Mouse (Mus musculus) heart, postnatal 36 days (tissue): Measurements from ENCODE around the gene Csnk1e. TPM values are rescaled to one million over a fixed set of nuclear protein-coding genes. Genes with fewer than 3 reads are reported as not detected.

Experiments
- DNase-seq, 2 experiments: peaks; one replicate each; pipeline ENCODE4 v3.0.0; 2021 to 2022
- intact Hi-C: fragments of 180-260 bp; cut with DNase I; formaldehyde crosslinking; loops from one replicate; pipeline ENCODE4 v1.15.1; 2025
- total RNA-seq, 2 experiments: library from RNA; stranded (reverse); gene quantifications; 2 replicates each; pipeline ENCODE4 v1.2.3; 2021

The Csnk1e gene
- total RNA-seq, 2 experiments from 2014 or later, result 55.8 to 60.5 TPM

DNA sequence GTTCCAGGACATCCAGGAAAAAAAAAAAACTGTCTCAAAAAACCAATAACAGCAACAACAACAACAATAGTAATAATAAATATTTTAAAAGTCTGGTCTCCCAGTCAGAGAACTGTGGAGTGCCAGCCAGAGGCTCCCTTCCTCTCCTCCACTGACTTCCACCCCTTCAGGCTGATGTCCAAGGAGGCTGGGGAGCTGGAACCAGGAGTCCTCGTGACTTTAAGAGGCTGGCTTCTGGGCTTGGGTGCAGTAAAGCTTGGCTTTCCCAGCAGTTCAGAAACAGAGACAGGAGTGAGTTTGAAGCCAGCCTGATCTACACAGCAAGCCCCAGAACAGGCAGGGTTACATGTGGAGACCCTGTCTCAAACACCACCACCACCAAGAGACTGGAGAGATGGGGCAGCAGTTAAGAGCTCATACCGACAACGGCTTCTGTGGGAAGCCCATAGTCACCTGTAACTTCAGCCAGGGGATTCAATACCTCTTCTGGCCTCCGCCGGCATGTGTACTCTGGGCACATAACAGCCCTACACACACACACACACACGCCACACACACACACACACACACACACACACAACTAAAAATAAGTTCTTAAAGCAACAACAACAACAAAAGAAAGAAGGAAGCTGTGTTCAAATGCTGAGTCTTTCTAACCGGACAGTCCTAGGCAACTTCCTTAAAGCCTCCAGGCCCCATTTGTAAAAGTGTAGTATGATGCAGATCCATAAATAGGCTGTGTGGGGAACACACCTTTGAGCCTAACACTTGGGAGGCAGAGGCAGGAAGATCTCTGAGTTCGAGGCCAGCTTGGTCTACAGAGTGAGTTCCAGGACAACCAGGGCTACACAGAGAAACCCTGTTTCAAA is 9.3 kb downstream of the Csnk1e start:
- intact Hi-C loops, result no loop called here
- no peak for DNase-seq

DNA sequence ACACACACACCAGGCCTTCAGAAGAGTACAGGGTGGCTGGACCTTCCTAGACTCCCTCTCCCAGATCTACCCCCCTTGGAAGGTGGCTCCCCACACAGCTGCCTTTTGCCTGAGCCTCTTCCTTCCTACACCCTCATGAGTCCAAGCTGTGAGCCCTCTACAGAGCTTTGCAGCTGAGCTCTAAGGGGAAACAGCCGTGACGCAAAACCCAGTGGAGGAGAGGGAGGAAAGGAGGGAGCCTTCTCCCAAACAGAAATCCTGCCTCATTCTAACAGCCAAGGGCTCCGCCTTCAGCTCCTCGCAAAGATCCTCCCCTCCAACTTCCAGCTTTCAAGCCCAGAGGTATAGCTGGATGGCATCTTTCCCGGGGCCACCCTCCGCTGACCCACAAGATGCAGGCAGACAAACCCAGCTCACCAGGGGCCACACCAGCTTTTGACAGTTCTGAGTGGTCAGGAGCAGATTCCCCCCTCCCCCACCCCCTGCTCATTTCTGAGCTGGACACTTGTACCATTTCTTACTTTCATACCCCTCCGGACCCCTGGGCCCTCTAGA is 11.4 kb downstream of the Csnk1e start:
- no peak for DNase-seq
- intact Hi-C loops, result loop anchor here (5.0 kb wide), 1 partner anchor 62 kb away; no protein-coding TSS in a partner anchor

DNA sequence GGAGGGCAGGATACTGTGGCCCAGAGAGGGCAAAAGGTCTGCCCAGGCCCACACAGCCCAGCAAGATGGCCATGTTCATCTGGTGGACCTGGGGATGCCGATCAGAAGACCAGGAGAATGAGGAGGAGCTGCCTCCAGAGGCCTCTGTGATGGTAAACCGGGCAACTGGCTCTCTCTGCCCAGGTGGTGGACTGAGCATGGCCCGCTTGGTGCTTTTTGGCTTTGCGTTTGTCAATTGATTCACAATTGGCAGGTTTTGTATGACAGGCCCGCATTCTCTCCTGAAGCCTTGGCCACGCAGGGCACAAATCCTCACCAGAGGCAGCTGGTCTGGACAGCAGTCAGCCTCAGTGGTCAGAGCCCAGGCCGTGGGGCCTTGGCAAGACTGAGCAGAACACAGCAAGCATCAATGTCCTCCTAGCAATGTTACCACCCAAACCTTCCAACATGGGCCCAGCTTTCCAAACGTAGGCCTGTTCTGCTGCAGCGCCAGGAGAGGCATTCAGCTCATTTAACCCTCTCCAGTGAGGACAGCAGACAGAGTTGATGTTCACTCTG is 12.3 kb downstream of the Csnk1e start:
- intact Hi-C loops, result loop anchor here (1.0 to 5.0 kb wide), 2 partner anchors 40 to 61 kb away; partner anchors contain the start of gene Tmem184b
- no peak for DNase-seq

DNA sequence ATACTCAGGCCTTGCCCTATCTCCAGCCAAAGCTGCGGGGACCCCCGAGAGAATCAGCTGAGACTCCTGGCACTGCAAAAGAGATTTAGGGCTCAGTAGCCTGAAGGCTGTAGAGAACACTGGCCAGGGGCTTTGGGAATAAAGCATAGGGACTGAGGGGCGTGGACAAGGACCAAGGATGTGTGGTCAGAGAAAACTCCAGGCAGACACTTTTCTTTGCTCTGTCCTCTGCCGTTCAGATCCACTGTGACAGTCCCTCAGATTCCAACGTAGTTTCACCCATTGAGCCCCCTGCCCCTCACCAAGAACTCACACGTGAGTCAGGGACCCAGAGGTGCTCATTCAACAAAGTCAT is 13.1 kb downstream of the Csnk1e start:
- DNase-seq, result no peak
- intact Hi-C loops, result loop anchor here (1.0 to 5.0 kb wide), 2 partner anchors 39 to 60 kb away; partner anchors contain the start of gene Tmem184b

DNA sequence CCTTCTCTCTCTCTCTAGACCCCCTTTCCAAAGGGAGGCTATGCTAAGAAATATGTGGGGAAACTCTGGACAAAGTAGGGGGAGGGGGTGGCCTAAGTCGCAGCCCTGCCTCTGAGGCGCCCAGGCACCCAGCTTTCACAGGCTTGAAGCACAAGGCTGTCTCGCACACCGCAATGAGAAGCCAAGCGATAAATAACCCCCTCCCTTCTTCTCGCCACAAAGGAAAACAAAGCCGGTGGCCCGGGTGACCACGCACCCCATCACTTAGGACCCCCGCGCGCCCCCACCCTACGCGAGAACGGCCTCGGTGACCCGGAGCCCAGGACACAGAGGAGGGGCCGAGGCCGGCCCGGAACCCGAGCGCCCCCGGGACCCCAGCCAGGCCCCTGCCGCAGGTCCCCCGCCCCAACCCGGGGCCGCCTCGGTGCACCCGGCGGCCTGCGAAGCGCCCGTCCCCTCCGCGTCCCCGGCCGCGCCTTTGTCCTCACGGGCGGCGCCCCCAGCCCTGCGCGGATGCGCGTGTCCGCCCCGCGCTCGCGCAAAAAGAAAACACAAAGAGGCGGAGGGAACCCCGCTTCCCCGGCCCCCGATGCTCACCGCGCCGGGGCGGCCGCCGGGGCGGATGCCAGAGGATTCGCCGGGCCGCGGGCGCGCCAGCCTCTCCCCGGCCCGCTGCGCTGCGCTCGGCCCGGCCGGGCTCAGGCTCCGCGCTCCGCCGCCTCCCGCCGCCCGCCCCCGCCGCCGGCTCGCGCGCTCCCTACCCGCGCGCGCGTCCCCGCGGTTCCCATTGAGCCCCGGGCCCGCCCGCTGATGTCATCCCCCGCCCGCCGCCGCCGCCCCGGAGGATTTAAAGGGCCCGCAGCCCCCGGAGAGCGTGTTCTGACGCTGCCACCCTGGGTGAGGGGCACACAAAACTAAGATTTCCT is 13.8 kb downstream of the Csnk1e start:
- DNase-seq, result peak; percentile 88 to 90
- intact Hi-C loops, result loop anchor here (1.0 to 5.0 kb wide), 2 partner anchors 38 to 59 kb away; partner anchors contain the start of gene Tmem184b

DNA sequence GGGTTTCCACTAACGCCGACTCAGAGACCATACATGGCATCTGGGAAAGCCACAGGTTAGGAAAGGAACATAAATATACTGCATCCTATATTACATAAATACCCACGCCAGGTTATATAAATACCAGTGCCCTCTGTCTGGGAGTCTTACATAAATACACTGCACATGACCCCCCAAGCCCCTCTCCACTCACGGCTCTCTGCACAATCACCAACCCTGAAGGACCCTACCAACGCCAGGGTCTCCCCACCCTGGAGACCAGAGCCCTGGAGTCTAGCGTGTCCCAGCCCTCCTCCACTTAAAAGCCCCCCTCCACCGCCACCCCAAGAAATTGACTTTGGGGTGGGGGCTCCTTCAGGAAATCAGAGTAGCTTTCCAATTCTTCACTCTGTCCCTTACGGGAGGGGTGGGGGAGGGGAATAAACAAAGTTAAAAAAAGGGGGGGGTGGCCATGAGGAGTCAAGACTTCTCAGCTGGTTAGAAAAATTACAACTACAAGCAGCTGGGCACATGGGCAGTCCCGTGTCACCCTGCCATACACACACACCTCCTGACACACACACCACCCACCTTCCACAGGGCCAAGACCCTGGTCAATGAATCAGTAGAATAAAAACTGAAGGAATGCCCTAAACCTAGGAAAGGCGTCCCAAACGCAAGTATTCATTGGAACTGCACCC is 14.6 kb downstream of the Csnk1e start:
- intact Hi-C loops, result loop anchor here (5.0 kb wide), 1 partner anchor 58 kb away; no protein-coding TSS in a partner anchor
- no peak for DNase-seq

DNA sequence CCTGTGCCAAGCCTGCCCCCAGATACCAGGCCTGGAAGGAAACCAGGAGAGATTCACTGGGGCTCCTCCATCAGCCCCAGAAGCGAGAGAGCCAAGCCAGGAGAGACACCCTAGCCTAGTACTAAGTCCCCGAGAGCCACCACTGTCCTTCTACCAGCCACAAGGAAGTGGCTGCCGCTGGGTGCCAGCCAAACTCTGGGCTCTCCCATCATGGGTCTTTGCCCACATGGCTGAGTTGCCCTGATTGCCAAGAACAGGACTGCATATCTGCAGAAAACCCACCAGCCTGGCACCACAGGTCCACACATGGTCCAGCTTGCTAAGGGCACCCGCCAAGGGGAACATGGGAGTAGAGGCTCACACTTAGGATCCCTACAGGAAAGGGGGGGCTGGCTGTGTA is 15.1 kb downstream of the Csnk1e start:
- intact Hi-C loops, result loop anchor here (5.0 kb wide), 1 partner anchor 58 kb away; no protein-coding TSS in a partner anchor
- peak; percentile 72 to 75 for DNase-seq

DNA sequence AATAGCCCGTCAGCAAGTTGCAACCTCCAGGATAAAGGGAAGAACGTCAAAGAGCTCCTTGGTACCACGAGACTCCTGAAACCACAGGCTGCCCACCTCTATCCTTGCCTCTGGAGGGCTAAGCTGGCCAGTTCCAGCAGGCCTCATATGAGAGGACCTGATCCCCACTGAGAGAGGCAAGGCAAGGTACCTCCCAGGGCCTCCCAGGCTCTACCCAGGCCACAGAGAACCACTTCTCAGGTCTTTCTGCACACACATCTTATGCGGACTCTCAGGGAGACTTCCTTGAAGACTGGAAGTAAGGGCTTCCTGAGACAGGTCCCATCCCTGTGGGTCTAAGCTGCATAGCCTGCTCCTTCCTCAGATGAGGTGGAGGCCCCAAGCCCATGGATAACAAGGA is 16.0 kb downstream of the Csnk1e start:
- DNase-seq, result no peak
- intact Hi-C loops, result no loop called here

DNA sequence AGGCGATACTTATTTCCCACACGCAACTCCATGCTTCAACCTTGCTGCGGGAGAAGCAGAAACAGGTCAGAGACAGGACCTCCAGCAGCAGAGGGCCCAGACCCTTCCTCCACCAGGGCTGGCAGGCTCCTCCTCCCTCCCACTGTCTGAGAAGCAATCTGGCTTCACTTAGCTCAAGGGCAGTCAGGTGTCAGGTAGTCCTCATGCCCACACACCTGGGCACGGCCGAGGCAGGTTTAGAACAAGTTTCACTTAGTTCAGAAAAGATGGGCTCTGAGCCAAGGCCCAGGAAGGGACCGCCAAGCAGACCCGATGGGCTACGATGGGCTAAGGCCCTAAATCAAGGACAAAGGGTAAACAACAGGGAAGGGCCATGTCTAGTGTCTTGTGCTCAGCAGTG is 16.6 kb downstream of the Csnk1e start:
- intact Hi-C loops, result no loop called here
- DNase-seq, result no peak

DNA sequence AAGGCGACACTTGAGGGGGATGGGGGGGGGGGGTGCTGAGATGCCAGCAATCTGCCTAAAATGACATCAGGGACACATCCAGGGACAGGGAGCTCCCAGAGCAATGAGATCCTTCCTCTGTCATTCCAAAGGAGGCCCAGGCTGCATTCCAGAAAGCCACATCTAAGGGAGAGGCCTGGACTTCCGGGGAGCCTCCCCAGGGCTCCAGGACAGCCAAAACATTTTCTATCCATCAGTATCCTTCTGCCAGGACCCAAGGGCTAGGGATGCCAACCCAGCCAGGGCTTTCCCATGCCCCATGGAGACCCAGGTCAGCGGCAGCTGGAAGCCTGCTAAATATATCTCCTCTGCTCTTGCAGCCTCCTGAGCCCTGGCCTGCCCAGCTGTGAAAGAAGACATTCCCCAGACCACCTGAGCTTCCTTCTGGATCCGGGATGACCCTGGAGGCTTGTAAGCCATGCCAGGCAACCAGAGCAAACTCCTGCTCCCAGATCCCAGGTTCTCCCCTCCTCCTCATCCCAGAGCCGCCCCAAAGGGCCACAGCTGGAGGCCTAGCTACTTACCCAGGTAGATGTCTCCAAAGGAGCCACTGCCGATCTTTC is 17.1 kb downstream of the Csnk1e start:
- DNase-seq, result no peak
- intact Hi-C loops, result no loop called here

DNA sequence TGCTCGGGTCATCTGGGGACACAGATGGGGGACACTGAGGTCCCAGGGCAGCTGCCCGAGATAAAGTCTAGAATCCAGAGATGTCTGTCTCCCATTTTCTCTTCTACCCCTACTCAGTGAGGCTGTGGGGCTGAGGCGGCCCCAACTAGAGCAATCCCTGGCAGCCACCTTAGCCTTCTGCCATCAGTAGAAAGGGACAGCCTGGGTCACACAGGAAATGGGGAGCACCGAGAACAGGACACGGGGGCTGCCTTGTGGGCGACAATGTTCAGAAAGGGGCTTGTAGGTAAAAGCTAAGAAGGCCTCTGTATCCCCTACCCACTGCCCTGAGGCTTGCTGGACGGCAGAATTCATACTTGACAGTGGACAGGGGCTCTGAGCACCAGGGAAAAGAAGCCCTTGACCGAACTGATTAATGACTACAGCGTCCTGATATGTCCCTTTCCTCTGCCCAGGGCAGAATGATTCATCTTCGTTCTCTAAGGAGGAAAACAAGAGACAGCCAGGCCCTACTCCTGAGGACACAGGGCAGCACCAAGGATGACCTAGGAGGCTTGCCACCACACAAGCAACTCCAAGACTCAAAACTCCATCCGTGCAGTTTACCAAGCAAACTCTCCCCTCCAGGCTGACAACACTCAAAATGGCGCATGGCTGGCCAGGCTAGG is 17.7 kb downstream of the Csnk1e start:
- intact Hi-C loops, result no loop called here
- DNase-seq, result no peak

DNA sequence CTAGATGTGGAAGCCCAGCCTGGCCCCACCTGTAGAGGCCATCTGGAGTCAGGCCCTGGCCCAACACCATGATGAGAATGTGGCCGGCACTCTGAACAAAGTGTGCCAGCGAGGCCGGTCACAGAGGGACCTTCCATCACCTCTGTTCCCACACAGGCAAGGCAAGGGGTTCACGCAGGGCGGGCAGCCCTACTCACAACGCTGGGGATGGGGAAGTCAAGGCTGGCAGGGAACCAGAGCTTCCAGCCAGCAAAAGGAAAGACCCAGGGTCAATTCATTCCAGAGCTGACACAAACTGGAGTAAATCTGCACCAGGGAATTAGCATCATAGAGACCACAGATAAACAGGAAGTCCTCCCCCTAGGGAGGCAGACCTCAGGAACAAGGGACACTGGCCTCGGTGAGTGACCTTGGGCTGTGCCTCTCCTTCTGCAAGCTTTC is 18.9 kb downstream of the Csnk1e start:
- DNase-seq, result peak in 1 of 2 experiments; percentile 54
- intact Hi-C loops, result no loop called here

DNA sequence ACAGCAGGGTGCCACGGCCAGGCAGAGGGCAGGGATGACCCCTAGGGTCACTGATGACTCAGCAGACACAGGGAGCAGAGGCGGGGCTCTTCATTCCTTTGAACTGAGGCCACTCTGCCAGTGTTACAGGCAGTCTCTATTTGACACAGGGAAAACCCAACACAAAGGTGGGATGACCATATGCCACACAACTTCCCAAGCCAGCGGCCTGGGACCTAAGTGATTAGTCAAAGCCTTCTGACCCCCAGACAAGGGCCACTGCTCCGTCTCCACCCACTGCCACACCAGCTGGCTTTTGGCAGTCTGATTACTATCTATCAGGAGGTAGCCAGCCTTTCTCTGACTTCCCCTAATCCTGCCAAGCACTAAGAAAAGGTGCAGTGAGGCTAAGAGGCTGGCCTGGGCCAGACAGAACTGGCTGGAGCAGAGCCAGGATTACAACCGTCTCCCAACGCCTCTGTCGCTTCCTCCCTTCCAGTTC is 20.1 kb downstream of the Csnk1e start:
- DNase-seq, result peak; percentile 49 to 60
- intact Hi-C loops, result no loop called here

DNA sequence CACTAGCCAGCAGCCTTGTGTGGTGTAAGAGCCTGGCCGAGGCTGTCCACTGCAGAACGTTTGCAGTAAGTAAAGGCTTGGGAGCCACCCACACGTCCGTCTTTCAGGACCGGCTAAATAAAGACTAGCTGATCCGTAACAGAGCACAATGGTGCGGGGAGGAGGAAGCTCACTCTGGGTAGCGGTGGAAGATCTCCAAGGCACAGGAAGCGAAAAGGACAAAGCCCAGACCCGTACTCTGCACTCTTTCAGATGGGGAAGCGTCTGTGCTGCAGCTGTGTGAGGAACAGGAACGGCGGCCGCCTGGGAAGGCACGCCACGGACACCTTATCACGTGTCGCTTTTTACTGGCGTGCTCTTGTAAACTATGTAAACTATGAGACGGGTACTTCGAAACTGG is 22.5 kb downstream of the Csnk1e start:
- DNase-seq, result peak; percentile 55 to 66
- intact Hi-C loops, result no loop called here

DNA sequence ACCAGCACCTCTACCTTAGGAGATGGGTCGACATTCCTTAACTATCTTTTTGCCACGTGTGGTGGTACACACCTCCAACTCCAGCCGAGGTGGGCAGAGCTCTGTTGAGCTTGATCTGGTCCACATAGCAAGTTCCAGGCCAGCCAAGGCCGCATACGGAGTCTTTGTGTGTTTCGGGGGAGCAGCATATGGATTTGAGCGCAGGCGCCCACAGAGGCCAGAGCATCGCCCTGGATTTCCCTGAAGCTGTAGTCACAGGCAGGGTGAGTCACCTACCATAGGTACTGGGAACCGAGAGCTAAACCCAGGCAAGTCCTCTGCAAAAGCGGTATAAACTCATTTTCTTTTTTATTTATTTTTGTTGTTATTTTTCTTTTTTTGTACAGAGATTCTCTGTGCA is 23.0 kb downstream of the Csnk1e start:
- intact Hi-C loops, result no loop called here
- DNase-seq, result no peak

DNA sequence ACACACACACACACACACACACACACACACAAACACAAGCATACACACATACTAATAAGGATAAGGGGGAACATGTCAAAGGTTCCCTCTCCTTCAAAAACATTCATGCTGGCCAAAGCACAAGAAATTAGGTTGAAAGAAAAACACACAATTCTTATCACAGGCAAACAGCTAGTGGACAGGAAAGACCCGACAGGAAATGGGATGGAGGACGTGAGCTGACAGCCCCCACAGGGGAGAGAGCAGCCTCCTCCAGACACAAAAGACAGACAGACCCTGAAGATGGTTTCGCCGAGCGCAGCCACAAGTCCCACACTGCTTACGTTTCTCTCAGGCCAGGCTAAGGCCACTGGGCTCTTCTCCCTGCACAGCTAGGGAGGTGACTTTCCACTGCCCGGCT is 23.4 kb downstream of the Csnk1e start:
- intact Hi-C loops, result no loop called here
- no peak for DNase-seq

DNA sequence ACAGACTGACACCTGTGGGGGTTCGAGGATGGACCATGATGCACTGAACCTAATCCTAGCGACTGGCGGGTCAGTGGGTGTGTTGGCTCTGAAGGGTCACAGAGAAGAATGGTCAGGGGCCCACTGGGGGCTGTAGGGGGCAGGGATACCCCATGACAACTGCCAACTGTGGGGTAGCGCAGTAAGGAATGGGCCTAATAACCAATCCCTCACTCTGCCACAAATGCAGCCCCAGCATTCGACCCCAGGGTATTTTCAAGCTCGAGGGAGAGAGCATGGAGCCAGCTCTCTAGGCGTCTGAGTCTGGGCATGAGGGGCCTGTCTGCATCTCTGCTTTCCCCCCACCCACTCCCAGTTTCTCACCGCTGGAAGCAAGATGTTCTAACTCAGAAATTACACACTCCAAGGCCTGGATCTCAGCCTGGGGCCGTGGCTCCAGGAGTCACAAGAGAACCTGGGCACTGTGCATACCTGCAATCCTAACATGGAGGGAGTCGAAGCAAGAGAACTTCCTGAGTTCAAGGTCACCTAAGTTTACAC is 24.8 kb downstream of the Csnk1e start:
- no peak for DNase-seq
- intact Hi-C loops, result no loop called here

DNA sequence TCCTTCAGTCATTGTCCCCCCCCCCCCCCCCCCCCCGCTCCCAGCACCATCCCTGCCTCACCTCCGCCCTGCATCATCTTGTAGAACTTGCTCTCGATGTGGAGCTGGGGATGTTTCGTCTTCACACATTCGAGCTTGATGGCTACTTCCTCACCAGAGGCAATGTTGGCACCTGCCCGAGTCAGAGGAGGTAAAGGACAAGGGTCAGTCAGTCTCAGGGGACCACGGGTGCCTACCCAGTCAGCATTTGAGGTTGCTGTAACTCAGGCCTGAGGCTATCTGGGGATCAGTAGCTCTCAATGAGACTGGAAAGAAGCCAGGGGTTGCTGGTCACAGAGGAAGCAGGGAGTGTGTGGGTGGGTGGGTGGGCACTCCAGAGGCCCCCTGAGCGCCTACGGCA is 25.4 kb downstream of the Csnk1e start:
- DNase-seq, result no peak
- intact Hi-C loops, result loop anchor here (5.0 kb wide), 1 partner anchor 37 kb away; no protein-coding TSS in a partner anchor
